Mouse (Mus musculus): ENCODE data around the gene Ehd4.

DNA sequence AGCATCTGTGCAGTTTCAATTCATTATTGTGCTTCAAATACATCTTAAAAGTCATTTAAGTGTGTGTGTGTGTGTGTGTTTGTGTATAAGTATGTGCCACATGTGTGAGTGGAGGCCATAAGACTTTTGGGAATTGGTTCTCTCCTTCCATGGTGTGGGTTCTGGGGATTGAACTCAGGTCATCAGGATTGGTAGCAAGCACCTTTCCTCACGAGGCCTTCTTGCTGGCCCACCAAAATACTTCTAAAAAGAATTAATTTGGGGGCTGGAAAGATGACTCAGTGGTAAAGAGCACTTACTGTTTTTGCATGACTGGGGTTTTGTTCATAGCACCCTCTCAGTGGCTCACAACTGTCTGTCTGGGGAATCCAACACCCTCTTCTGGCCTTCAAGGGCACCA, 12.7 kb downstream of the Ehd4 start:
- TF ChIP-seq ZC3H11A (IDR thresholded peaks at IDR 0.05; ENCODE audit: borderline replicate concordance, low read depth, low read length) (no peak), CHD2 (IDR thresholded peaks at IDR 0.05; ENCODE audit: low read depth, low read length) (no peak)

Measured in ES-E14 (cell line).